Mouse (Mus musculus) bone marrow, adult 2 months (tissue): Measurements from ENCODE around the gene Nek3.

ENCODE experiments used
- CTCF ChIP-seq: fragments of 200-500 bp; IDR thresholded peaks from 2 replicates; pipeline ENCODE4 v1.5.1; 2011; ENCODE audit warnings: low read length, control low read depth; ENCODE audit not compliant: control insufficient read depth, insufficient read depth
- POLR2A ChIP-seq: fragments of 200-500 bp; IDR thresholded peaks from 2 replicates; pipeline ENCODE4 v1.6.1; 2011; ENCODE audit warnings: low read depth, mild to moderate bottlenecking, control low read depth, low read length, borderline replicate concordance; ENCODE audit not compliant: control insufficient read depth

DNA sequence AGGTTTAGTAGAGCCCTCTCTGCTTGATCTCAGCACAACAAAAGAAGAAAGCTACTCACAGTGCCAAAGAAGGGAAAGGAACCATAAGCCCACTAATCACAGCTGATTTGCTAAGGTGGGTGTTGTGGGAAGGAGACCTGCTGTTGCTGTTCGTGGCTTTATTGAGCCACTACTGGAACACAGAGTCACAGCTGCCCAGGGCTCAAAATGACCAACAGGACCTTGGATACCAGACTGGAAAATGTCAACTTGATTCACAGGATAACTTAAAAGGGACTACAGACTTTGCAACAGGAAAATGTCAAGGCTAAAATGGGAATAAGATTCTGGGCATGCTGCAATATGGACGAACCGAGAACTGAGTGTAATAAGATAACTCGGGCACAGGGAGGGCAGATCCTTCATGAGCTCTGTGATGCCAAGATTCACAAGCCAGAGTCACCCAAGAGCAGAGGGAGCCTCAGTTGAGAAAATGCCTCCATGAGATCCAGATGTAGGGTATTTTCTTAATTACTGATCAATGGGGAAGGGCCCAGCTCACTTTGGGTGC, 24.3 kb downstream of the Nek3 start:
- TF ChIP-seq CTCF (no peak), POLR2A (no peak)
